Mouse (Mus musculus) left cerebral cortex, postnatal 14 days (tissue): Measurements from ENCODE around the gene Smarca4. TPM values are rescaled to one million over a fixed set of nuclear protein-coding genes. Genes with fewer than 3 reads are reported as not detected.
A peak's percentile ranks its signal among the peaks of the same experiment; 100 is the strongest.

Source experiments
- DNase-seq, 2 experiments: peaks; one replicate each; pipeline ENCODE4 v3.0.0; 2021 to 2022; ENCODE audit warnings: low spot score in 2 of 2, mixed read lengths in 1 of 2
- intact Hi-C: fragments of 180-260 bp; cut with DNase I; formaldehyde crosslinking; loops from one replicate; pipeline ENCODE4 v1.15.1; 2025
- microRNA-seq, 2 experiments: library from miRNA; unstranded; fragments of <30 nt; microRNA quantifications; one replicate each; pipeline ENCODE4 v1.2.0; 2022
- total RNA-seq, 2 experiments: library from RNA; stranded (reverse); gene quantifications; 2 replicates each; pipeline ENCODE4 v1.2.3; 2021

Smarca4 gene
- total RNA-seq, 2 experiments from 2014 or later = 129 TPM

DNA sequence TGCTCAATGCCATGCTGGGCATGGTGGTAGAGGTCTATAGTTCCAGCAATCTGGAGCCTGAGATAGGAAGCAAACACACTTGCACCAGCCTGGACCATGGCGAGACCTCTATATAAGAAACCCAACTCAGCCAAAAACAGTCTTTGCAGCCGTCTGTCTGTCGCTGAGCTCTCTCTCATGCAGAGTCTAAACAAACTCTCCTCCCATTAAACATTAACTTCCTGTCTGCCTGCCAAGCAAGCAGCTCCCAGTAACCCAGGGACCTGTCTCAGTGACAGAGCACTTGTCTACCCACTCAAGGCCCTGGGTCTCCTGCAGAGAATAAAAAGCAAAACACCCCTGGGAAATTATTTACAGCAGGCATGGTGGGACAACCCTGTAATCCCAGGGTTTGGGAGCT is 120.6 kb downstream of the Smarca4 start:
- intact Hi-C loops = no loop called here
- DNase-seq = no peak

DNA sequence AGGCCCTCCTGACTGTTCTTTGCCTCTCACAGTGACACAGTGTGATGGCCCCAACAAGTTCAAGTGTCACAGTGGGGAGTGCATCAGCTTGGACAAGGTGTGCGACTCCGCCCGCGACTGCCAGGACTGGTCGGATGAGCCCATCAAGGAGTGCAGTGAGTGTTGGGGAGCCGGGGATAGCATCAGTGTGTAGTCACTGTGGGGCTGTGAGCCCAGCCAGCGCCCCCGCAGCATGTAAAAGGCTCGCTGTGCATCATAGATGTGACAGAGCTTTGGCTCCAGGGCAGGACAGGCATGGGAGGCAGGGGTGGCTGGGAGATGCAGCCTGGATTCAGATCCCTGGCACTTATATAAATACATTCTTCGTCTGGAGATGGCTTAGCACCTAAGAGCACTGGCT is 121.2 kb downstream of the Smarca4 start:
- DNase-seq = no peak
- intact Hi-C loops = no loop called here

DNA sequence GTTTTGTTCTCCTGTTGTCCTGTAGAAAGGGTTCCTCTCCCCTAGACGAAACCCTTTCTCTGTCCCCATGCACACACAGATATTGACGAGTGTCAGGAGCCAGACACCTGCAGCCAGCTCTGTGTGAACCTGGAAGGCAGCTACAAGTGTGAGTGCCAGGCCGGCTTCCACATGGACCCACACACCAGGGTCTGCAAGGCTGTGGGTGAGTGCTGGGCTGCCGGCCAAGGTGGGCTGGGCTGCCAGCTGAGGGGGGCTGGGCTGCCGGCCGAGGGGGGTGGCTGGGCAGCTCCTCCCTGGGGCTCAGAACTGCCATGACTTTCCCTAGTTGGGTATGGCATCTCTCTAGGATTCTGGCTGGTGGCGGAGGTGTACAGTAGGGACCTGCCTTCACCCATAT is 122.8 kb downstream of the Smarca4 start:
- intact Hi-C loops = no loop called here
- DNase-seq = no peak

DNA sequence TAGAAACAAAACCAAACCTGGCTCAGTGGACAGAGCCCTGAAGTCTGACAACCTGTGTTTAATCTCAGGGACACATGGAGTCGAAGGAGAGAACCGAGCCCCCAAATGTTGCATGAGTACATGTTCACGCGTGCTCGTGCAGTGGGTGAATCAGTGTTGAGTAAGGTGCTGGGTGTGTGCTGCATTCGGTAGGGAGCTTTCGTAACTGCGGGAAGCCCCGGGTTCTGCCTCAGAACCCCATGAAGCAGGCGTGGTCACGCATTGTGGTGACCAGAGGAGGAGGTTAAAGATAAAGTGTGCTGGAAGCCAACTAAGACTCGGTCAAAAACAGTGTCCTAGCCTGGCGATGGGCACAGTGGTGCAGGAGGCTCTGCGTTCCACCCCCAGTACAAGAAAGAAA is 124.5 kb downstream of the Smarca4 start:
- intact Hi-C loops = no loop called here
- DNase-seq = no peak

DNA sequence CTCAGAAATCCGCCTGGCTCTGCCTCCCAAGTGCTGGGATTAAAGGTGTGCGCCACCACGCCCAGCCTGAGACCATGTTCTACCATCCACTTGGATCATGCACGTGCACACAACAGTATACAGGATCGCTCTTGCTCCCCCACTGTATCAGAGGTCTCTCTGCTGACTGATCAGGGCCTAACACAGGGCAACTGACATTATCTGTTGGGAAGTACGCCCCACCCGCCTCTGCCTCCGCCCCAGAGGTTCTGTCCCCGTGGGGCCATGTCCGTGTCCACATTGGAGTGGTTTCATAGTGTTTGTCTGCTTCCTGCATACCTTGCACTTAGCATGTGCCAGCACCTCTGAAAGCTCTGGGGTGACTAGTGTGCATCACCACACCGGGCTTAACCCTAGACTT is 125.5 kb downstream of the Smarca4 start:
- intact Hi-C loops = no loop called here
- DNase-seq = no peak

DNA sequence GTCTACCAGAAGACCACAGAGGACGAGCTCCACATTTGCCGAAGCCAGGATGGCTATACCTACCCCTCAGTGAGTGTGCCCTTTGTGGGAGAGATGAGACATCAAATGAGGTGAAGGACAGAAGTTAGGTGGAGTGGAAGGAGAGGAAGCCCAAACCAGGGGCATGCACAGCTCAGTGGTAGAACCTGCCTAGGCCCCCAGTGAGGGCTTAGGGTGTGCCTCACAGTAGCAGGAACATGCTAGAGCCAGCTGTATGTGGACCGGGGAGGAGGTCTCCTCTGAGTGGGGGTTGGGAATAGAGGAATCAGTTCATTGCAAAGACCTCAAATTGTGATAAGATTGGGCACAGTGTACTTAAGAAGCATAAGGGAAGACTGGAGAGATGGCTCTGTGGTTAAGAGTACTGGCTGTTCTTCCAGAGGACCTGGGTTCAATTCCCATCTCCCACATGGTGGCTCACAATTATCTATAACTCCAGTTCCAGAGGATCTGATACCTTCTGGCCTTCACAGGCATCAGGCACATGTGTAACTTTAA is 131.3 kb downstream of the Smarca4 start:
- intact Hi-C loops = no loop called here

DNA sequence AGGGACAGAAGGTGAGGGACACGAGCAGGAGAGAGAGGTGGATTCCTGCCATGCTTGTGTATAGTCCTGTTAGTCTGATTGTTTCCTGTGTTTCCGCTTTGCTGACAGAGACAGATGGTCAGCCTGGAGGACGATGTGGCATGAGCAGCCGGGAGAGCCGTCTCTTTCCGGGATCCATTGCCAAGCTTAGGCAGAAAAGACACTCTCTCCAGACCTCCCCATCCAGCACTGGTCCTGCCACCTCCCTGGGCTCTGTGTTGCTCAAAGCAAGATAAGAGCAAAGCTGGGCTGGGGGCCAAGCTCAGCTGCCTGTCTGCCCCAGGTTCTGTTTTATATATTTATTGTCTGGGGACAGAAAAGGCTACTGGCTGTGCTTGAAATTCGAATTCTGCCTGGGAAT is 132.1 kb downstream of the Smarca4 start:
- no peak for DNase-seq
- intact Hi-C loops = no loop called here

More for the DNA sequence above, 131.3 kb downstream of the Smarca4 start:
- no peak for DNase-seq

DNA sequence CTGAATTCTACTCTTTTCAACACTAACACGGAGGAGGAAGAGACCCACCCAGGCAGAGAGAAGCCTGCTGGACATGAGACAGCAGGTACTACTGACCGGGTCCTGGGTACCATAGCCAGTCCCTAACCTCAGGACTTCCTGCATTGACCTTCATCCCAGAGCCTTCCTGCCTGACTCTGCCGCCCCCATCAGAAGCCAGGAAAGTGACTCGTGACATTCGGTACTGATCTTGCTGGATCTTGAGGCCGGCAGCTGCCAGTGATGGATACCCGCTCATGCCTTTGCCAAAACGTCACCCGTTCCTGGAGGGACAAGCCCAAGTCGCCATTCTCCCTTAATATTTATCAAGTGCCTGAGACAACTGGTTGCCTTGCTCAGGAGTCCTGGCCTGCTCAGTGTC is 132.5 kb downstream of the Smarca4 start:
- intact Hi-C loops = no loop called here
- no peak for DNase-seq

DNA sequence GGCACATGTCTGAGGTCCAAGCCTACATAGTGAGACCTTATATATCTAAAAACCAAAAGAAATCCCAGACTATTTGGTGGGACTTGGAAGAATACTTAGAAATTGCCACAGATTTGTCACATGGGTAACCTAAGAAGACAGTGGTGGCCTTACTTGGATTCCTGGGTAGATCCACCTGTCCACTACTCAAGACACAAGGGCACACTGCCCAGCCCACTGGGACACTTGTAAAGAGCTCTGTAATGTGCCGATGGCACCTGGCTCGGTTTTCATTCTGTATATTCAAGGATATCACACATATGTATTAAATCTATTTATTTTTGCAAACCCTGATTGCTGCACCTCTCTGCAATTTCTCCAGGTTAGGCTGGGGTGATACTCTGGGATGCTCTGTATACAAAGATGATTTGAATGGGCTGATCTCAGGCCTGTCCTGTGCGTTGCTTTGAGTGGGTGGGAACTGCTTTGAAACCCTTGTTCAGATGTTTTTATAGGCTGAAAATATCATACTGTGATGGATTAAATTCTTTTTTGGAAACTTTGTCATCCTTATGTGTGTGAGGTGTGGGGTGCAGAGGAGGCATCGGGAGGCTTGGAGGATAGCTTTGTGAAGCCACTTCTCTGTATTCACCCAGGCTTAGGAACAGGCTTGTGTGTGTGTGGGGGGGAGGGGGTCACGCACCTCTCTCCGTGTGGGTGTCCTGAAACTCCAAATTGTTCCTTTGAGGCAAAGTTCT is 133.6 kb downstream of the Smarca4 start:
- intact Hi-C loops = no loop called here
- no peak for DNase-seq

DNA sequence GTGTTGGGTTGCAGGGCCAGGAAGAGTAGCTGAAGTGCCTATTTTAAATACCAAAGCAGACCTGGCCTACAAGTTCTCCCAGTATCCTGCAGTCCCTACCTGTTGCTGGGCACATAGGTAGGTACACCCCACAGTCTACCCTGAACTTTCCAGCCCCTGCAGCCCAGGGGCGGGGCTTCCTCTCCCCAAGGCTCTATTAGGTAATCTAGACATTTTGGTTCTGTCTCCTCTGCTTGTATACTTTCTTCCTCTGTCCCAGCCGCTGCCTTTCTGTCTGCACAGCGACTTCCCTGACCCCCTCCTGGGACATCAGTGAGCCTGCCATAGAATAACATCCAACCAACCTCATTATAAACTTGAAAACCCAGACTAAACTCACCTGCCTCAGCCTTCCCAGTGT is 134.4 kb downstream of the Smarca4 start:
- no peak for DNase-seq
- intact Hi-C loops = no loop called here

DNA sequence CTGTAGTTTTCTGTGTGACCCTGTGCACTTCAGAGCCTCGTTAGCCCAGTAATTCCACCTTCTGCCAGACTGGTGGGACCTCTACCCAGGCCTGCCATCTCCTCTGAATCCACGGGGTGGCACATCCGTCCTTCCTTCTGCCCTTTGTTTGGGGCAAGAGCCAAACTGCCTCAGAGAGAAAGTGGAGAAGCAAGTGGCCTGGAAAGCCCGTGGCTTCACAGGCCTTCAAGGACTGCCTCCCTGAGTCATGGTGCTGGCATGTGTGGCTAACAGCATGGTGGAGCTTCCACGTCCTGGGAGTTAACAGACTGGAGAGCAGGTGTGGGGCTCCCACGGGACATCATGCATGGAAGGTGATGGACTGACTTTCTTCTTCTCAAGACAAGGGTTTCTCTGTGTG is 135.4 kb downstream of the Smarca4 start:
- DNase-seq = no peak
- intact Hi-C loops = no loop called here

DNA sequence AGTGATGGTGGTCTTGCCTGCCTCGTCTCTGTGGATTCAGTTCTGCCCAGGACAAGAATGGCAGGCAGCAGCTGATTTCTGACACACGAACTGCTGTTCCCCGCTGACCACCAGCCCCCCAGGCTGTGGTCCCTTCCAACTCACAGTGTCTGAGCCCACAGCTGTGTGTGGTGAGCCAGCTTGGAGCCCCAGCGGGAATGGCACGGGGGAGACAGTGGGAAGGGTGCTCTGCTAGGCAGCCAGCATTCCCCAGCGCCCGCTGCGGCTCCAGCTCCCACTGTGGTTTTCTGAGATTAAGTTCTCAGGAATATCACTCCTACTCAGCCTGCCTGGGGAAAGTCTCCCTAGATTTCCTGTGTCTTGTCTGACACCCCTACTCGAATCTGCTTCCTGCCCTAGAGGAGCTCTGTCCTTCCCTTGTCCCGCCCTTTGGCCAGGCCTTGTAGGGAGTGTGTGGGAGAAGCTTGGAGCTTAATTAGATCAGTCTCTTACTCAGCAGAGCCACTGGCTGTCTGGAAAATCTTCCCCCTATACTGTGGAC is 136.4 kb downstream of the Smarca4 start:
- intact Hi-C loops = no loop called here
- DNase-seq = peak in 1 of 2 experiments; percentile 43

Small RNA genes within 50 kb of the gene (microRNA-seq; reads per million reads assigned to microRNA genes)
- 0 reads per million in 2 experiments for gene Mir1946b

Other genes with a start within 250 kb of the Smarca4 start
- gene Ilf3, start 248.3 kb upstream of the Smarca4 start, total RNA-seq = 10 to 100 TPM; 69.8 to 78.8 TPM
- gene Qtrt1, start 204.3 kb upstream of the Smarca4 start, total RNA-seq = 10 to 100 TPM; 24.3 to 26.2 TPM
- gene Dnm2, start 191.3 kb upstream of the Smarca4 start, total RNA-seq = 10 to 100 TPM; 55.8 to 65.8 TPM
- gene Tmed1, start 105.9 kb upstream of the Smarca4 start, total RNA-seq = 10 to 100 TPM; 15.7 to 15.8 TPM
- gene AB124611, start 90.0 kb upstream of the Smarca4 start, total RNA-seq = under 1 TPM in 1 of 2 experiments, not detected in 1; 0.47 TPM
- 10 to 100 TPM; 68.8 to 76.2 TPM for gene Carm1, start 69.3 kb upstream of the Smarca4 start, total RNA-seq
- gene Timm29, start 23.4 kb upstream of the Smarca4 start, total RNA-seq = 10 to 100 TPM; 43.9 to 46.0 TPM
- 10 to 100 TPM; 17.5 to 19.2 TPM for gene Yipf2, start 23.3 kb upstream of the Smarca4 start, total RNA-seq
- 10 to 100 TPM; 13.5 to 16.7 TPM for gene Ldlr, start 107.3 kb downstream of the Smarca4 start, total RNA-seq
- gene Spc24, start 144.1 kb downstream of the Smarca4 start, total RNA-seq = 1 to 10 TPM; 2.6 to 2.7 TPM
- gene Kank2, start 182.6 kb downstream of the Smarca4 start, total RNA-seq = 1 to 10 TPM; 7.4 to 7.6 TPM
- gene Angptl8, start 219.3 kb downstream of the Smarca4 start, total RNA-seq = not detected
- gene Dock6, start 236.5 kb downstream of the Smarca4 start, total RNA-seq = 10 to 100 TPM; 18.5 to 22.6 TPM